8 mouse cellular contexts compared by ENCODE assay signal in the genomic region with DNA sequence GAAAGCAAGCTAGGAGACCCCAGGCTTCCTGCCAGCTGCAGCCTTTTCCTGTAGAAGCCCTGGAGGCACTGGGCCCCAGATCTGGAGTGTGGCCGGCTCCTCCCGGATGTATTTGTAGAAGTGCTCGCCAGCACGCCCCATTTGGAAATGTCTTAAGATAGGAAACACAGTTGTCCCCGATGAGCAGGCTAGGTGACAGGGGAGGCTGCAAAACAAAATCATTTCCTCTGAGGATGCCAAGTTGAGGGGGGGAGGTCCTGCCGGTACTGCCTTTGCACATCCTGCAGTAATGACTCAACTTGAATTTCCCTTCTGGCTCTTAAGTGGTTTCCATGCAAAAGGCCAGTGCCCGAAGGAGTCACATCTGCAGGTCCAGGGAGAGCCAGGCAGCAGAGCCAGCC.
DNase-seq lines count a peak whose midpoint lies in the region; ATAC-seq and TF ChIP-seq lines count a peak whose summit lies in the region.

No protein-coding gene starts in this region.

- no peak for ATAC-seq in cerebellum, adult (ENCODE audit: insufficient number of reproducible peaks, low FRiP score, low TSS enrichment)
- peak; percentile 70 for ATAC-seq in heart, postnatal 0 days (ENCODE audit: insufficient read depth, low read depth)
- peak; percentile 25; the same call in 1 of the 2 replicates for ATAC-seq in liver, embryonic 16.5 days (ENCODE audit: low read depth)

- H3K9ac ChIP-seq in heart, postnatal 0 days (replicated peaks; ENCODE audit: low read depth, low read length): no peak overlapping the region
- H3K9ac ChIP-seq in liver, embryonic 16.5 days (ENCODE audit: low read depth, low read length): no peak overlapping the region

- H3K4me1 ChIP-seq in heart, postnatal 0 days (ENCODE audit: control insufficient read depth, insufficient read depth): no peaks in the 10 kb centered on the region
- H3K4me1 ChIP-seq in liver, embryonic 16.5 days (ENCODE audit: control insufficient read depth, low read depth, low read length): no peaks in the 10 kb centered on the region; the same call in 1 of the 2 replicates

- 38% methylated on average over 7 of the region's 7 CpGs for WGBS in heart, postnatal 0 days
- WGBS in liver, embryonic 16.5 days (ENCODE audit: insufficient replicate concordance): 25% methylated on average over 7 of the region's 7 CpGs

- peak; percentile 91 for TF ChIP-seq EP300 in heart, postnatal 0 days (IDR thresholded peaks at IDR 0.05; ENCODE audit: low read depth)

- no peak overlapping the region for H3K4me3 ChIP-seq in heart, postnatal 0 days (ENCODE audit: low read depth, low read length)
- H3K4me3 ChIP-seq in liver, embryonic 16.5 days (ENCODE audit: low read depth, low read length): no peak overlapping the region

- no peaks in the 10 kb centered on the region for H3K27me3 ChIP-seq in heart, postnatal 0 days (ENCODE audit: control insufficient read depth, insufficient read depth, low read length)
- no peaks in the 10 kb centered on the region for H3K27me3 ChIP-seq in liver, embryonic 16.5 days (ENCODE audit: control insufficient read depth, insufficient read depth, low read depth, low read length)

- H3K4me2 ChIP-seq in heart, postnatal 0 days (ENCODE audit: low read depth, low read length): no peak overlapping the region
- no peak overlapping the region for H3K4me2 ChIP-seq in liver, embryonic 16.5 days (ENCODE audit: low read depth, low read length)

- no peaks in the 10 kb centered on the region for H3K36me3 ChIP-seq in heart, postnatal 0 days (replicated peaks; ENCODE audit: control insufficient read depth, insufficient read depth, low read length)
- H3K36me3 ChIP-seq in liver, embryonic 16.5 days (ENCODE audit: control insufficient read depth, insufficient read depth): no peaks in the 10 kb centered on the region

- H3K27ac ChIP-seq in heart, postnatal 0 days (ENCODE audit: low read depth): peak overlapping the region; percentile 50
- H3K27ac ChIP-seq in liver, embryonic 16.5 days (ENCODE audit: low read length): no peak overlapping the region

- peak; percentile 28 to 30 for DNase-seq in cerebellum, postnatal 10 days
- peak; percentile 62 to 65 for DNase-seq in adrenal gland, postnatal 36 days
- peak; percentile 66 for DNase-seq in heart, postnatal 0 days (ENCODE audit: low spot score)
- no peak for DNase-seq in frontal cortex, postnatal 25 days (ENCODE audit: low spot score in 2 of 2)
- DNase-seq in thymus, postnatal 10 days (ENCODE audit: low spot score in 2 of 2): no peak
- no peak for DNase-seq in embryo, embryonic 9.5 days (ENCODE audit: extremely low spot score)

- TF ChIP-seq CTCF in heart, postnatal 0 days (IDR thresholded peaks at IDR 0.05; ENCODE audit: low read depth): no peak

- no peaks in the 10 kb centered on the region for H3K9me3 ChIP-seq in heart, postnatal 0 days (replicated peaks; ENCODE audit: control insufficient read depth, low read length)
- no peaks in the 10 kb centered on the region for H3K9me3 ChIP-seq in liver, embryonic 16.5 days (replicated peaks; ENCODE audit: control insufficient read depth, low read length)

Comparison
In these comparisons a context has a peak if more than half of its experiments do, and no peak if none do; other contexts are left out.
1. DNase-seq: peak in cerebellum, postnatal 10 days (2 of 2), adrenal gland, postnatal 36 days (2 of 2) and heart, postnatal 0 days (single experiment); none in frontal cortex, postnatal 25 days (0 of 2), thymus, postnatal 10 days (0 of 2) and embryo, embryonic 9.5 days (single experiment).